Mouse (Mus musculus) embryonic facial prominence, embryonic 12.5 days (tissue): Measurements from ENCODE around the gene Ccdc27. TPM values are rescaled to one million over a fixed set of nuclear protein-coding genes. Genes with fewer than 3 reads are reported as not detected.

Experiments
- ATAC-seq: fragments of 200-750 bp; cut with Nextera tagmentation; 2 replicates; pipeline ENCODE4 v1.8.0; 2017; ENCODE audit not compliant: insufficient number of reproducible peaks, insufficient read depth, low FRiP score, low TSS enrichment
- H3K27ac ChIP-seq: fragments of 300-500 bp; sonication (generic); 2 replicates; pipeline ENCODE4 v1.5.1; 2016; ENCODE audit warnings: mild to moderate bottlenecking
- H3K27me3 ChIP-seq: fragments of 300-500 bp; sonication (generic); 2 replicates; pipeline ENCODE4 v1.6.1; 2016; ENCODE audit warnings: mild to moderate bottlenecking, moderate library complexity
- H3K36me3 ChIP-seq: fragments of 300-500 bp; sonication (generic); 2 replicates; pipeline ENCODE4 v1.6.1; 2016; ENCODE audit warnings: mild to moderate bottlenecking
- H3K4me1 ChIP-seq: fragments of 300-500 bp; sonication (generic); 2 replicates; pipeline ENCODE4 v1.6.1; 2016
- H3K4me2 ChIP-seq: fragments of 300-500 bp; sonication (generic); replicated peaks from 2 replicates; pipeline ENCODE4 v1.6.1; 2016; ENCODE audit warnings: mild to moderate bottlenecking, moderate library complexity
- H3K4me3 ChIP-seq: fragments of 300-500 bp; sonication (generic); 2 replicates; pipeline ENCODE4 v1.5.1; 2016; ENCODE audit warnings: mild to moderate bottlenecking
- H3K9ac ChIP-seq: fragments of 300-500 bp; sonication (generic); 2 replicates; pipeline ENCODE4 v1.6.1; 2016; ENCODE audit warnings: mild to moderate bottlenecking, moderate library complexity
- H3K9me3 ChIP-seq: fragments of 300-500 bp; sonication (generic); 2 replicates; pipeline ENCODE4 v1.6.1; 2016; ENCODE audit warnings: mild to moderate bottlenecking, moderate library complexity
- WGBS: fragments of 180-500 bp; shearing (Covaris S2); methylation state at CpG from one replicate; pipeline ENCODE4 v1.1.7; 2016; 5-methylcytosine and 5-hydroxymethylcytosine counted together
- polyA plus RNA-seq: library from polyadenylated mRNA; unstranded; fragments of >200 nt; fragmentation: Nextera tagmentation; extraction: Ambion mirVana; gene quantifications from 2 replicates; pipeline ENCODE4 v1.2.1, GENCODE M21; 2016

Ccdc27 gene
- polyA plus RNA-seq, 1 experiment from 2014 or later, result not detected

- ATAC-seq, result no peak
- 78% methylated on average over 4 of the region's 4 CpGs for WGBS
- H3K36me3 ChIP-seq, result peaks cover 46% of the 10 kb centered on the region
Measured at GRCm38 (mm10) chr4:154007759-154008158, 34.7 kb downstream of the Ccdc27 start.

GRCm38 (mm10) chr4:154006264-154006663, 36.2 kb downstream of the Ccdc27 start:
- Histone ChIP-seq H3K4me1 (no peaks in the 10 kb centered on the region), H3K27me3 (no peaks in the 10 kb centered on the region), H3K9ac (no peak overlapping the region), H3K4me3 (no peak overlapping the region), H3K4me2 (no peak overlapping the region), H3K9me3 (no peaks in the 10 kb centered on the region), H3K27ac (no peak overlapping the region), H3K36me3 (peaks cover 57% of the 10 kb centered on the region)
- WGBS, result 91% methylated on average over 6 of the region's 6 CpGs
- no peak for ATAC-seq

More at GRCm38 (mm10) chr4:154007759-154008158, 34.7 kb downstream of the Ccdc27 start:
- no peak overlapping the region for H3K27ac ChIP-seq
- no peak overlapping the region for H3K9ac ChIP-seq
- no peaks in the 10 kb centered on the region for H3K27me3 ChIP-seq
- no peak overlapping the region for H3K4me3 ChIP-seq
- no peaks in the 10 kb centered on the region for H3K9me3 ChIP-seq
- H3K4me1 ChIP-seq, result peaks cover 5% of the 10 kb centered on the region
- H3K4me2 ChIP-seq, result no peak overlapping the region

- Histone ChIP-seq H3K9me3 (no peaks in the 10 kb centered on the region), H3K27me3 (no peaks in the 10 kb centered on the region), H3K27ac (no peak overlapping the region), H3K4me2 (no peak overlapping the region), H3K4me1 (no peaks in the 10 kb centered on the region), H3K9ac (no peak overlapping the region), H3K36me3 (peaks cover 57% of the 10 kb centered on the region), H3K4me3 (no peak overlapping the region)
- no peak for ATAC-seq
- WGBS, result 87% methylated on average over 5 of the region's 5 CpGs
Measured at GRCm38 (mm10) chr4:154005488-154005887, 37.0 kb downstream of the Ccdc27 start.

- H3K4me2 ChIP-seq, result no peak overlapping the region
- no peak overlapping the region for H3K4me3 ChIP-seq
- H3K9ac ChIP-seq, result no peak overlapping the region
- WGBS, result 92% methylated on average over 8 of the region's 8 CpGs
- no peaks in the 10 kb centered on the region for H3K27me3 ChIP-seq
- no peaks in the 10 kb centered on the region for H3K4me1 ChIP-seq
- H3K9me3 ChIP-seq, result no peaks in the 10 kb centered on the region
- ATAC-seq, result no peak
- peaks cover 91% of the 10 kb centered on the region for H3K36me3 ChIP-seq
- H3K27ac ChIP-seq, result no peak overlapping the region
Measured at GRCm38 (mm10) chr4:153993505-153993904, 49.0 kb downstream of the Ccdc27 start.

GRCm38 (mm10) chr4:153992715-153993114, 49.8 kb downstream of the Ccdc27 start:
- H3K27me3 ChIP-seq, result no peaks in the 10 kb centered on the region
- no peak overlapping the region for H3K27ac ChIP-seq
- no peaks in the 10 kb centered on the region for H3K4me1 ChIP-seq
- H3K36me3 ChIP-seq, result peaks cover 91% of the 10 kb centered on the region
- 92% methylated on average over 10 of the region's 10 CpGs for WGBS
- no peak overlapping the region for H3K4me2 ChIP-seq
- no peak overlapping the region for H3K9ac ChIP-seq
- no peaks in the 10 kb centered on the region for H3K9me3 ChIP-seq
- no peak for ATAC-seq
- no peak overlapping the region for H3K4me3 ChIP-seq

GRCm38 (mm10) chr4:153980470-153980869, 62.0 kb downstream of the Ccdc27 start:
- Histone ChIP-seq H3K27me3 (no peaks in the 10 kb centered on the region), H3K36me3 (peaks cover 67% of the 10 kb centered on the region), H3K9me3 (no peaks in the 10 kb centered on the region), H3K9ac (no peak overlapping the region), H3K27ac (no peak overlapping the region), H3K4me3 (no peak overlapping the region), H3K4me2 (no peak overlapping the region), H3K4me1 (peaks cover 7% of the 10 kb centered on the region)
- 88% methylated on average over 11 of the region's 11 CpGs for WGBS
- no peak for ATAC-seq

- H3K4me1 ChIP-seq, result peaks cover 7% of the 10 kb centered on the region
- ATAC-seq, result no peak
- no peak overlapping the region for H3K9ac ChIP-seq
- H3K4me2 ChIP-seq, result no peak overlapping the region
- no peak overlapping the region for H3K27ac ChIP-seq
- H3K9me3 ChIP-seq, result no peaks in the 10 kb centered on the region
- peaks cover 55% of the 10 kb centered on the region for H3K36me3 ChIP-seq
- no peaks in the 10 kb centered on the region for H3K27me3 ChIP-seq
- WGBS, result 92% methylated on average over 10 of the region's 10 CpGs
- H3K4me3 ChIP-seq, result no peak overlapping the region
Measured at GRCm38 (mm10) chr4:153979243-153979642, 63.2 kb downstream of the Ccdc27 start.

Other genes starting within 250 kb of the Ccdc27 start
- 79.5 and 82.0 TPM in 2 replicates for gene A430005L14Rik, start 85.4 kb downstream of the Ccdc27 start, polyA plus RNA-seq
- 14.8 and 15.5 TPM in 2 replicates for gene Dffb, start 67.6 kb downstream of the Ccdc27 start, polyA plus RNA-seq
- gene Cep104, start 67.5 kb downstream of the Ccdc27 start, polyA plus RNA-seq, result 19.2 and 19.8 TPM in 2 replicates
- gene Lrrc47, start 30.9 kb downstream of the Ccdc27 start, polyA plus RNA-seq, result 36.0 and 36.8 TPM in 2 replicates
- gene Smim1, start 16.4 kb downstream of the Ccdc27 start, polyA plus RNA-seq, result 9.3 and 10.1 TPM in 2 replicates
- gene Trp73, start 97.5 kb upstream of the Ccdc27 start, polyA plus RNA-seq, result 1.5 and 2.3 TPM in 2 replicates
- 49.8 TPM in 2 replicates for gene Wrap73, start 99.7 kb upstream of the Ccdc27 start, polyA plus RNA-seq
- gene Tprgl, start 118.0 kb upstream of the Ccdc27 start, polyA plus RNA-seq, result 144 and 146 TPM in 2 replicates
- 60.5 and 63.2 TPM in 2 replicates for gene Megf6, start 128.1 kb upstream of the Ccdc27 start, polyA plus RNA-seq